Mouse (Mus musculus): ENCODE data around the gene Ostf1.
"Not testable (repeated sequence)": the region's sequence is repeated elsewhere in the genome, so short reads cannot be mapped to it uniquely, and the experiment has no call there.

Ostf1 gene

GRCm38 (mm10) chr19:18596876-18597275 is 34.7 kb downstream of the Ostf1 start:
- DNase-seq = no peak

- no peak for DNase-seq
Measured at GRCm38 (mm10) chr19:18593722-18594121, 37.9 kb downstream of the Ostf1 start.

- DNase-seq = no peak
Measured at GRCm38 (mm10) chr19:18592919-18593318, 38.7 kb downstream of the Ostf1 start.

- DNase-seq = no peak
Measured at GRCm38 (mm10) chr19:18590942-18591354, 40.7 kb downstream of the Ostf1 start.

- DNase-seq = no peak
Measured at GRCm38 (mm10) chr19:18590234-18590633, 41.4 kb downstream of the Ostf1 start.

- no peak for DNase-seq
Measured at GRCm38 (mm10) chr19:18589276-18589675, 42.3 kb downstream of the Ostf1 start.

GRCm38 (mm10) chr19:18588801-18589200 is 42.8 kb downstream of the Ostf1 start:
- not testable (repeated sequence) for DNase-seq

GRCm38 (mm10) chr19:18588243-18588642 is 43.4 kb downstream of the Ostf1 start:
- DNase-seq = no peak

DNA sequence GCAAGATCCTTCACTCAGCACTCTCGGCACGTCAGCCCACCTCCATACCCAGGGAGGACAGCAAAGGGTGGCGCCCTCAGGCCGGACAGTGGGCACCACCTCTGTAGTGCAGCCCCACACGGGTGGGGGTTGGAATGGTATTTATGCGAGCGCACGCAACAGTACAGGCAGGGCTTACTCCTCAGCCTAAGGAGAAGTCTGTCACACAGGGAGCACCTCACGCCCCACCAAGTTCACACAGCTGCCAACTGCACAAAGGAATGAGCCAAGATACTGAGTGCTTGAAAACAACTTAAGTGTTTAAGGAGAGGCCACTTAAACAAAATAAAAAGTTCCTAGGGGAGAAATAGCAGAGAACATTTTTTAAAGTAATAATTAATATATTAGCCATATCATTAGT is 44.5 kb downstream of the Ostf1 start:
- DNase-seq = no peak

DNA sequence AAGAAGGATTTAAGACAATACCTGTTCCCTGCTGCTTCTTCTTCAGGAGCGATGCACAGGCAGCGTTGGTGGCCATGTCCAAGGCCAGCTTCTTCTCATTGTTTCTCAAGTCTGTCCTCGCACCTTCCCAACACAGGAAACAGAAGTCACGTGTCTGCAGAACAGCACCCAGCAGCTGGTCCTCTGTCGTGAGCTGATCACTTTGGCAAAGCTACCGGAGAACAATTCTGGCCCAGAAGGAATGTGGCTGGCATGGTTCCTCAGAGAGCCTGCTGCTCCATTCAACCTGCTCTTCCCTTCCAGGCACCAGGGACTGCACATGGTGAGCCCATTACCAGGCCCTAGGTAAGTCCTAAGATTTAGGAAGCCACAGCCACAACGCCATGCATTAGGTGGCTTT is 47.0 kb downstream of the Ostf1 start:
- no peak for DNase-seq

GRCm38 (mm10) chr19:18583706-18584105 is 47.9 kb downstream of the Ostf1 start:
- no peak for DNase-seq

GRCm38 (mm10) chr19:18582887-18583286 is 48.7 kb downstream of the Ostf1 start:
- DNase-seq = no peak

GRCm38 (mm10) chr19:18582226-18582625 is 49.4 kb downstream of the Ostf1 start:
- no peak for DNase-seq

DNA sequence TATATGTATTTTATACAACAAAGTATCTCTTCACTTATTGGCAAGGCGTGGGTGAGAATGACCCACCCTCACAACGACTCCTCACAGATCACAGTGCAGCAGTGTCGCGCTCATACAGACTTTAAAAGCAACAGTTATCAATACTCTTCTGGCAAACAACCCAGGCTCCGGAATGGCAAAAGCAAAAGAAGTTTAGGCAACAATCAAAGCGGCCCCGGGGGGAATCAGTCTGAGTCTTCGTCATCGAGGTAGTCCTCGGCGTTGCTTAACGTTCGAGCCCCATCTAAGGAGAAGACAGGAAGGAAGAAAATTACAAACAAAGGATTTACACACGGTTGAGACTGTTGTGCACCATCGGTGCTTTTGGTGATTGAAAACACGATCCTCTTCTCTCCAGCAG is 50.6 kb downstream of the Ostf1 start:
- DNase-seq = no peak

DNA sequence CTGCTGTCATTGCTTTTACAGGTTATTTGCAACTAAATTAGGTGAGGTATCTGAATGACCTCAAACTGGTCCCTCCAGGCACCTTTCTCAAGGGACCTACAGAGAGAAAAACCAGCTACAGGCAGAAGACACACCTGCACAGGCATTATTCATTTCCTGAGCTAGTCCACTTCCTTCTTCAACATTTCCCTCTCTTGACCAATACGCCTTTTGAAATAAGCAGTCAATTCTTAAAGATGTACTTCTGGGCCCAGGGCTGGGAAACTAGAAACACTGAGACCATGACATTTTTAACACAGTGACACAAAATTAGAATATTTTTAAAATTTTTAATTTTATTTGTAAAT is 52.6 kb downstream of the Ostf1 start:
- no peak for DNase-seq

GRCm38 (mm10) chr19:18578216-18579011 is 53.2 kb downstream of the Ostf1 start:
- no peak for DNase-seq

DNA sequence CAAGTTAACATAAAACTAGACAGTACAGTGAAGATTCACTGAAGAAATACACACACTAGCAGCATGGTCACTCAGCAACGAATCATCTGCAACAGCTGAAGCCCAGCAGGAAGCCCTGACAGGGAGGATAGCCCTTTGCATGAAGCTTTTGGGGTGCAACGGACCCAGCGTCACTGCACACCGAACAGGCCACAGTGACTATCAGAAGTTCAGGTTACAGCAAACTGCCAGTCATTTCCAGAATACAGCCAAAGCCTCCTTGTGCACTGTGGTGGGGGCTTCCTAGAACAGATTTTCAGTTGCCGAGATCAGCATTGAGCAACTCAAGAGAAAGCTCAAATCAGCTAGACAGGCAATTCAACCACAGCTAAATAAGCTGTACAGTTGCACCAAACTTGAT is 54.3 kb downstream of the Ostf1 start:
- no peak for DNase-seq

DNA sequence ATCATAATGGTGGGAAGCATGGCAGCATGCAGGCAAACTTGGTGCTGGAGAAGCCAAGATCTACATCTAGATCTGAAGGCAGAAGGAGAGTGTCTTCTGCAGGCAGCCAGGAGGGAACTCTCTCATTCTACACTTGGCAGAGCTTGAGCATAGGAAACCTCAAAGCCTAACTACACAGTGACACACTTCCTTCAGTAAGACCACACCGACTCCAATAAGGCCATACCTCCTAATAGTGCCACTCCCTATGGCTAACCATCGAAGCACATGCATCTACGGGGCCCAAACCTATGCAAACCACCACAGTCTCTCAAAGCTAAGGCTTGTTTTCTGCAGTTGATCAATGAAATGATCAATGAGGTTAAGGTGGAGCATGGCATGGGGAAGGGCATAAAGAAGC is 55.7 kb downstream of the Ostf1 start:
- no peak for DNase-seq

- no peak for DNase-seq
Measured at GRCm38 (mm10) chr19:18573907-18574306, 57.7 kb downstream of the Ostf1 start.

DNA sequence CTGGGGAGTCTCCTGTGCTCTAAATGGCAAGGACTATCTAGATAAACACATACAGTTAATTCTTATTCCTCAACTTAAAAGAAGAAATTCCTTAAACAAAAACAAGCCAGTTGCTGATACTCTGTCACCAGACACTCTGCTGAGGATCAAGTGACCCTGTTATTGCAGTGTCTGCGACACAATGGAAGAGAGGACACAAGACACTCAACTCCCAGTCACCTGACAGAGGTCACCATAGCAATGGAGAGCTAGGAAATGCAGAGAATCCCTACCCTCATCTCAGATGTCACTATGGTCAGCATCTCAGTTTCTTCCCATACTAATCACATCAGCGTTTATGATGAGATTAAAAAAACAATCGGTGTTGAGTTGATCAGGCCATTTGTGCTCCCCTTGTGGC is 58.2 kb downstream of the Ostf1 start:
- no peak for DNase-seq

DNA sequence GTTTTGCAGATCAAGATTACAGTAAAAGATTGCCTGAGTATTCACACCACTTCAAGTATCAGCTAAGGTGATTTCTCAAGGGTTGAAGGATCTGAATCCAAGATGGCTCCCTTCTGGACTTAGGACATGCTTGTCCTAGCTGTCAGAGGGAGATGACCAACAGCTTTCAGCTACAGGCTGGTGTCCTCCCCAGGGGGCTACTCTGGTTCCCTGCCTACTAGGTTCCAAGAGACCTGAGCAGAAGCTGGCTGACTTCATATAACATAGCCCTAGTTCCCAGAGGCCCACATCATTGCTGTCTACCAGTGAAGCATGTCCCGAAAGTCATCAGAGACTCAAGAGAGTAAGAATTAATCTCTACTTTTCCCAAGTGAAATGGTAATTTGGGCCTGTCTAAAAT is 62.1 kb downstream of the Ostf1 start:
- no peak for DNase-seq

DNA sequence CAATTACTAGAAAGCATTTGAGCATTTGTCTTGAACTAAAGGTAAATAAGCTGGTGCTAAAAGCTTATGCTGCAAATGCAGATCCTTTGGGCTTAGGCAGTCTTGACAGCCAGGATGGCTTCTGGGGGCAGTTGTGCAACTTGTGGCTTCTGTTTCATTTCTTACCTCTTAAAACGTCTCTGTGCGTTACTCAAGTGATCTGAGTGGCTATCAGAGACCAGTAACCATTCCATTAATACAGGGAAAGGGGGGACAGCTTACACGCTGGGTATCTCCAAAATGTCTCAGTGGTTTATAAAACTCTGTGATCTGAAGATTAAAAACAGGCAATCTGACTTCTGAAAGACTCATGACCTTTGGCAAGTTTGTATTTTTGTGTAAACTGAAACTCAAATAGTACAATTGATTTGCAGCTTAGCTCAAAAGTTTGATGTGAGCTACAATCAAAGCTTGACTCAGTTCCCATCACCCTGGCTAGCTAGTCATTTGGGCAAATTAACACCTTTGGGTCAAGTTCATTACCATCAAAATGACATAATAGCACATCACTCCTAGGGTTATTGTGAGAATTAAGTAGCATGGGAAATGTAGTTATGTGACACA is 62.7 kb downstream of the Ostf1 start:
- no peak for DNase-seq

DNA sequence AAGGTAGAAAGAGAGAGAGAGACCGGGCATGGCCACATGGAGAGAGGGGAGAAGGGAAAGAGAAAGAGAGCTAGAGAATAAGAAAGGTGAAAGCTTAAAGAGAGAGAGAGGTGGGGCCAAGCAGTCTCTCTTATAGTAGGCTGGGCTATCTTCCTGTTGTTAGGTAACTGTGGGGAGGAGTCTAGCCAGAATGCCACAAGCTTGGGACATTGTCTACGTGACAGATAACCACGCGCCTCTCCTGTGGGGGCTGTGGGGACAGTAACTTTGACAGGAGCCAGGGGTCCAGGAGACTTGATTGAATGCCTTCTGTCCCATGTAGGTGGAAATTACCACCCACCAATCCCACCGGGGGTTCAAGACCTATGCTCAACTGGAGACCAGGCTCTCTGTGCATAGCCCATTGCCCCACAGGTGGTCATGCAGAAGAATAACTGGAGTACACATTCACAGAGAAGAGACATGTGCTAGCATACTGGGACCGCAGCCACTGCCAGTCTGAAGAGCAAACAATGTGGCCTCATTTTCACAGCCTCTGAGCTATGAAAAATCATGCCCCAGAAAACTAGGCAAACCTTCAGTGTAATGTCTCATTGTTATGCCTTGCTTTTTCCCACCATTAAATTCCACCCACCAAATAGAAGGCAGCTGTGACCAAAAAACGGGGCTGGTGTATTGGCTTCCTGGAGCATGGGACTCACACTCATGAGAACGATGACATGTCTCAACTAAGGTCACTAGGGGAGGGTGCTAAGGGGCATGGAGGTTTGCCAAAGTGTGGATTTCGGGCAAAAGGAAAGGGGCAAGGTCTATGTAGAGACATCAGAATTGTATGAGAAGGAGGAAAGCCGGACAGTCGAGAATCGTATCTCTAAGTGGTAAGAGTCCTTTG is 63.4 kb downstream of the Ostf1 start:
- no peak for DNase-seq

DNA sequence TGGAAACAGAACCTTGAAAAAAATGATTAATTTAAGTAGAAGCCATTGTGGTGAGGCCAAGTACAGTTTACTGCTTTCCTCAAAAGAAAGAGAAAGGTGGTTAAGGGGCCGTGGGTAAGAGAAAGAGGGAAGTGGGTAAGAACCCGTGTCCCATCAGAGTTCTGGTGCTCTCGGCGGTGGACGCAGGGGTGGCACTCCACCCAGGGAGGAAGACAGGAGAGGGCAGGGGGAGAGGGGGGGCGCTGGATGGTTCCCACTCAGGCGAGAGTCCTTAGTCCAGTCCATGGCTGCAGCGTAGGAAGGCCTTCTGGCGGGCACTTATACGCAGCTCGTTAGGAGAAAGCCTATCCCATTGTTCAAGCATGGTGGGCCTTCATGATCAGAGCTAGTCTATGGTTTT is 64.1 kb downstream of the Ostf1 start:
- no peak for DNase-seq
